Mouse (Mus musculus): ENCODE results near the gene Dpp6.

DNA sequence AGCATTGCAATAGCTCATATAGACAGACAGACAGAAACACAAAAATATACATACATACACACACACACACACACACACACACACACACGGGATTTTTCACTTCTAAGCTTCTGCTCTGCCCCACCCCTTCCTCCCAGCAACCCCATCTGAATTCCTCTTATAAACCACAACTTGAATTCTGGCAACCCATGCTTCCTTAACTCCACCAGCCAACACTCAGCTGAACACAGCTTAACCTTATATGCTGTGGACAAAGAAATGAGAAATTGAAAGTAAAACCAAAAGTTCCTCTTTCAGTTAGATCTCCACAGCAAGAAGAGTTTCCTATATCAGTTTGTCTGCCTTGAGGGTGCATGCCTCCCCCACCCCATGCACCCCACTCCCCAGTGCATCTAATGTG, 378.0 kb downstream of the Dpp6 start:
- TF ChIP-seq CTCF (IDR thresholded peaks at IDR 0.05; ENCODE audit: control insufficient read depth, insufficient read depth, insufficient read length) (no peak), CEBPB (IDR thresholded peaks at IDR 0.05; ENCODE audit: low read depth) (no peak), USF1 (IDR thresholded peaks at IDR 0.05; ENCODE audit: low read depth) (no peak), MAX (IDR thresholded peaks at IDR 0.05) (no peak), MYOD1 (IDR thresholded peaks at IDR 0.05; ENCODE audit: control insufficient read depth, insufficient read length, low read depth) (no peak), MYOG (IDR thresholded peaks at IDR 0.05; ENCODE audit: control insufficient read depth, extremely low read depth, insufficient read length) (no peak)

Measured in C2C12 (cell line).